Mouse (Mus musculus): ENCODE results near the gene Phf5a.

Phf5a gene

DNA sequence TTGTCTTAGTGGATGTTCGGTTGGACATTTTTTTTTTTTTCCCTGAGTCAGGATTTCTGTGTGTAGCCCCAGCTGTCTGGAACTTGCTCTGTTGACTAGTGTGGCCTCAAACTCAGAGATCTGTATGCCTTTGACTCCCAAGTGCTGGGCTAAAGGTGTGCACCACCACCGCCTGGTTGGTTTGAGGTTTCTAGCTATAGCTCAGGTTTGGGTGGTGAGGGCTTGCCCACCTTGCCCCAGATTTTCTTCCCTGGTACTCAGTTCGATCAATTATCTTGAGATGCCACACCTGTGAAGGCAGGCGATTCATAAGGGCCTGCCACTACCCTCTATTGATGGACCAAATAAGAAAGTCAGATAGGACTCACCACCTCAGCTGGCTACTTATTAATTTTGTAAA is 24.6 kb downstream of the Phf5a start:
- DNase-seq = no peak

DNA sequence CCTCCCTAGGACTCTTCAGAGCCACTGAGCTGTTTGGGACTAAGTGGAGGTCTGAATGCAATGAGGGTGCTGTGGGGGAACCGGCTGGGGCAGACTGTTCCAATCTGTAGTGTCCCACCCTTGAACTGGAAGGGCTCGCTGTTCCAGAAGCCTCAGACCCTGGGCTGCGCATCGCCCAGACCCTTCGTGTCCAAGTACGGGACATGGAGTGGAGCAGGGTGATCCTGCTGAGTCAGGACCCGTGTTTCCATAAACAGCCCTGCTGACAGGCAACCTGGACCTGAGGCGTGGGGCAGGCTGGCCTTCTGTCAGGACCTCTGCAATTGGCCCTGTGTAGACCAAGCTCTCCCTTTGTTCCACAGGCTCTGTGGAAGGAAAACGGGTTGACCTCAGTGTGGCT is 25.0 kb downstream of the Phf5a start:
- no peak for DNase-seq

DNA sequence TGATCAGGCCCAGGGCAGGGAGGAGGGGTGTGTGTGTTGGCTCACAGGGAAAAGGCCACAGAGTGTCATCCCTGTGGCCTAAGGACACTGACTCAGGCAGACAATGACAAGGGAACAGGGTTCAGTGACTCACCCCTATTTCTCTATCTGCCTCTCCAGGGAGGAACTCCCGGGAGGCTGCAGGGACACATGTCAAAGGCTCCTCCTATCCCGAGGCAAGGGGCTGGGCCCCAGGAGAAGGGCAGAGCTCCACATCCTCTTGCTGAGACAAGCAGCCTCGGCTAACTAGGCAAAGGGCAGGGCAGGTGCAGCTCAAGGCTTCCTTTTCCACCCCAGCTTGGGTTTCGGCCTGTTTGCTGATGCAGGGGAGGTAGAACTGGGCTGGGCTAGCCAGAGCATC is 26.0 kb downstream of the Phf5a start:
- DNase-seq = no peak

DNA sequence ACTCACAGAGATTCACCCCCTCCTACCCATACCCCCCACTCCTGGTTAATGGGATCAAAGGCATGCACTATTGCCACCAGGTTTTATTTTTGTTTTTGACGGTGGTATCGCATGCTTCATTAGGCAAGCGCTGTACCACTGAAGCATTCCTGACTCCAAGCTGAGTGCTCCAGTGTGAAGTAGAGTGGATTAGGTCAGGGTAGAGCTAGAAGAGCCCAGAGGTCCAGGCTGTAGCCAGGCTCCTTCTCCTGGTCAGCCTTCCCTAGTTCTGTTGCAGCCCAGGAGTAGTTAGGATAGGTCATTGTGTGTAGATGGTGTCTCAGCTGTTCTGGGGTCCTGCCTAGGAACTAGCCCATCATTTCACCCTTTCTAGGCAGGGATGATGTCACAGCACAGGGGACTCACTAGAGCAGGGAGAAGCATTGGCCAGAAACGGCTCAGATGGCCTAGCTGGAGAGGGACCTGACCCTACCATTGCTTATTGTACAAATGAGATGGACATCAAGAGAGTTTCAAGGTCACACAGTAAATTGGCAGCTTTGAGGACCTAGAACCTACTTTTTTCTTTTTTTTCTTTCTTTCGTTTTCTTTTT is 26.6 kb downstream of the Phf5a start:
- no peak for DNase-seq

DNA sequence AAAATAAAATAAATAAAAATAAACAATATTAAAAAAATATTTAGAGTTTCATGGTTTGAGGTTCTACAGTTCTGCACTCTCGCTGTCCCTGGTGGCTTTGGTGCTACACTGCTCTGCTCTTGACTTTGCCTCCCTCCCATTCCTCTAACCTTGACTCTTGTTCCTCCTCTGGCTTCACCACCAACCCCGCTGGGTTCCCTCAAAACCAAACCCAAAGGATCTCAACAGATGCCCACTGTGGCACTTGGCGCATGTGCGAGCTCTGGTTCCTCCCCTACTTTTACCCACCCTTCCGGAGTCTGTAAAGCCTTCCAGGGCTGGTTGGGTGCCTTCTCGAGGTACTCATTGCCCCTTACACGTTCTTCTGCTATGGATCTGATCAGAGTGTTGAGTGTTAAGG is 29.4 kb downstream of the Phf5a start:
- DNase-seq = no peak

DNA sequence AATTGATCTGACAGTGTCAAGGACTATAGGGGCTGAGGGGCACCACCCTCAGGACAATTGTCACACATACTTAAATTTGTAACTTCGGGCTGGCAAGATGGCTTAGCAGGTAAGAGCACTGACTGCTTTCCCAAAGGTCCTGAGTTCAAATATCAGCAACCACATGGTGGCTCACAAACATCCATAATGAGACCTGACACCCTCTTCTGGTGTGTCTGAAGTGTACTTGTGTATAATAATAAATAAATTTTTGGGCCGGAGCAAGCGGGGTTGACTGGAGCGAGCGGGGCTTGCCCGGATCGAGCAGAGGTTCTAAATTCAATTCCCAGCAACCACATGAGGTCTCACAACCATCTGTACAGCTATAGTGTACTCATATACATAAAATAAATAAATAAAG is 31.4 kb downstream of the Phf5a start:
- DNase-seq = no peak

DNA sequence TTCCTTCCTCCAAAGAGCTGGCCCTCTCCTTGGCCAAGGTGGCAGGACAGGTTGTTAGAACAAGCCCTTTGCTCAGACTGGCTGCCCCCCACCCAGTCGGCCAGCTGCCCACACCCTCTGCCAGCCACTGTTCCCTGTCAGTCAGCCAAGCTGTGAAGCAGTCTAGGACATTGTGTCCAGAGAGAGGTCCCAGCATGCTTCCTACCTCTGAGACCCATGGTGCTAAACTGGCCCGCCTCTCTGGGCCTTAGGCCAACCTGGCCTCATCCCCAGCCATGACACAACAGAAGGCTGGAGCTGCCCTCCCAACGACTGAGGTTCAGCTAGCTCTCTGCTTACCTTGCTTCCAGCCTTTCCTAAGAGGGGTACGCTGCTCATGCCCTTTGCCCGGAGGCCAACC is 32.1 kb downstream of the Phf5a start:
- peak; percentile 97 to 99 for DNase-seq

DNA sequence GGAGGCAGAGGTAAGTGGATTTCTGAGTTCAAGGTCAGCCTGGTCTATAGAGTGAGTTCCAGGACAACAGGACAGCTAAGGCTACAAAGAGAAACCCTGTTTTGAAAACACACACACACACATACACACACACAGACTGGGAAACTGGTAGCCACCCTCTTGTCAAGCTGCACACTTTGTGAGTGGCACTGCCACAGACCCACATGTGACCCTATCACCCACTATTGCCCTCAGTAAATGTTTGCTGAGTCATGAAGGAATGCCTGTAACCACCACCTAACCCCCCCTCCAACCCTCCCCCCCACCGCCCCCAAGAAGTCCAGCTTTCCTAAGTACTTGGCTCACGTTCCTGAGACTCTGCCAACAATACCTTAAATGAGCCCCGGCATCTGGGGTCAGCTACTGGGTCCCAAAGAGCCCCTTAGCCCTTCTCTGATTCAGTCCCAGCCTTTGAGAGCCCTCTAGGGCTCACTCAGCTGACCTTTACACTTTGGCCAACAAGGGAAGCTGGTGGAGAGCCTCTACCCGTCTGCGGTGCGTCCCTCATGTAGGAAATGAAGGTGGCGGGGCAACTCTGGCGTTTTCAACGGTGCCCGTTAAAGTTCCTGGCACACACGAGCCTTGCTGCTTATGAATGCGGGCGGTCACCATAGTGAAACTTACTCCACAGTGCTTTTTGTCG is 33.0 kb downstream of the Phf5a start:
- peak in 1 of 2 experiments; percentile 51 for DNase-seq

DNA sequence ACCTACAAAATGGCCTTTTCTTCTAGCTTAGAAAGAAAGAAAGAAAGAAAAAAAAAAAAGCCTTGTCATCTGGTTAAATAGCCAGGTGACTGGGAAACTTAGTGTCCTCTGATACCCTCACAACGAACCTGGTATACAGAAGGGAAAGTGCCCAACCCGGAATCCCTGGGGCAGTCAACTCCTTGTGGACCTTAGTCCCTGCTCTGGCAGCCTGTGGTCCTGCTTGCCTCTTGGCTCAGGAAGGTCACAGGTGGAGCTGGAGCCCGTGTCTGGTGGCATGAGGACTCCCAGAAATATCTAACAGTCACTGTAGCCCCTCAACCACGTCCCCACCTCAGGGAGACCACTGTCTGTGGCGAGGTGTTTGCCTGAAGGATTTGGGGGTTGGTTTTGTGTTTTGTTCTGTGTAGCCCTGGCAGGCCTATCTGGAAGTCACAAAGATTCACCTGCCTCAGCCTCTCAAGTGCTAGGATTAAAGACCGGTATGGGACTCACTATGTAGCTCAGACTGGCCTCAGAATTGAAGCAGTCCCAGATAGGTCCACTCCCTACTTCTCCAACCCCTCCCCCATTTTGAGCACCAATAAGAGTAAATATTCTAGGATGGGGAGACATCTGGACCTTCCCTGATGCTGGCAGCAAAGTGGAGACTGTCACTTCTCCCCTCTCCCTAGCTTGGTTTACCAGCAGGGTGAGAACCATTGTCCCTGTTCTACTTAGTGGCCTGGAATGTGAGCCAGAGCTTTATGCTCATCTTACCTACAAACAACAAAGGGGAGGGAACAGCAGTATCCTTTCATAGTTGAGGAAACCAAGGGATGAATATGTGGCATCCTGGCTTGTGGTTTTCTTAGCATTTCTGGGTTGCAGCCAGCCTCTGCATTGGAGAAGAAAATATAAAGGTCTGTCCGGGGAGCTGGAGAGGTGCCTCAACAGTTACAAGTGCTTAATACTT is 34.5 kb downstream of the Phf5a start:
- peak in 1 of 2 experiments; percentile 53 for DNase-seq

DNA sequence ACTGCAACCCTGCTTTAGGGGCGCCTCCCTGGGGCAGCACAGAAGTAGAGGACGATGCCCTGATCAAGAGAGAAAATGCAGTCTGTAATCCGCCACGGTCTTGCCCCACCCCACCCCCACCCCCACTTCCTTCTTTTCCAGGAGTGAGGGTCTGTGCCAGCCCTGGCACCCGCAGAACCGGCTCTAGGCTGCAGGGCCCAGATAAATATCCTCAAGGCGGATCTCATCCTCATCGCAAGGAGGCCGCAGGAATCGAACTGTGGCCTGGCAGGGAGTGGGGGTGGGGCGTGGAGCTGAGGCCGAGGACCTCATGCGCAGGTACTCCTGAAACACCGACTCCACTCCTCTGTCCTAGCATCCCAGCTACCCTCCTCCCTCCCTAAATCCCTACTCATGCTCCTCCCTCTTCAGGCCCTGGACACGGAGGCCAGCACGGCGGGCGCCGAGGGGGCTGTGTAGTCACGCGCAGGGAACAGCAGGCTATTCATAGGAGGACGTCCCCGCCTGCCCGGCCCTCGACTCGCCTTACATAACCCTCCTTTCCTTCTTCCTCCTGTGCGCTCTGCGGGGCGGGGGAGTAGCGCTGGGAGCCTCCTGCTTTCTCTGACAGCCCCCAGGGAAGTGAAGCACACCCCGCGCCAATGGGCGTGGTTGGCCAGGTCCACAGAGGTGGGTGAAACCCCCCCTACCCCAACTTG is 35.4 kb downstream of the Phf5a start:
- DNase-seq = peak; percentile 87

DNA sequence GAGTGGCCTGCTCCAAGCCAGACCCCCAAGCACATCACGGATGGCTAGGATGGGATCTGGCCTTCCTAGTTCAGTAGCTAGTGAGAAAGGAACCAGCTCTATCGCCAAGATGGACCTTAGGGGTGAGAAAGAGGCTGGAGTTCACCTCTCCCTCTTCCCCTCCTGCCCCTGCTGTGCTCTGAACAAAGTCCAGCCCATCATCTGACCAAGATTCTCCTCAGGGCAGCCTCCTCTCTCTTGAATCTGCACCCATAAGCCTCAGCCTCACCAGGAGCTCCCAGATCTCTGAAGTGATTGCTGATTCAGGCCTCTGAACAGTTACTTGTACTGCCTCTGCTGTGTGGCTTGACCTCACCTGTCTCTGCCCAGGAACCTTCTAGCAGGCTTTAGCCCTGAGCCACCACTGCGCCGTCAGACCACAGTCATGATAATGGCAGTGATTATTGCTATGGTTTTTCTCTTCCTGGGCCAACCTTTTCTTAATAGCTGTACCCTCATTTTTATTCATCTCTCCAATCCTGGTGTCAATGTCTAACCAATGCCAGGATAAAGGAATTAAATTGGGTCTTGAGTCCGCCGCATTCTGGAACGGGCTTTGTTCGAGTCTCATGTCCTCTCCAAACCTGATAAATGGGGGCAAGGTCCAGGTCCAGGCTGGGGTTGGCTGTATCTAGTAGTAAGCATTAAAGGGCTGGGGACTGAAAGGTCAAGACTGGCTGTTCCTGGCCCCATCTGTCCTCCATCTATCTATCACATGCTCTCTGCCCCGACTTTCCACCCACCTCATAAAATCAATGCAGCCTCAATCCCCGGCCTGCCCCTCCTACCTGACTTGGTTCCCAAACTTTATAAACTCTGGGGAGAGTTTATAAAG is 36.5 kb downstream of the Phf5a start:
- DNase-seq = no peak

DNA sequence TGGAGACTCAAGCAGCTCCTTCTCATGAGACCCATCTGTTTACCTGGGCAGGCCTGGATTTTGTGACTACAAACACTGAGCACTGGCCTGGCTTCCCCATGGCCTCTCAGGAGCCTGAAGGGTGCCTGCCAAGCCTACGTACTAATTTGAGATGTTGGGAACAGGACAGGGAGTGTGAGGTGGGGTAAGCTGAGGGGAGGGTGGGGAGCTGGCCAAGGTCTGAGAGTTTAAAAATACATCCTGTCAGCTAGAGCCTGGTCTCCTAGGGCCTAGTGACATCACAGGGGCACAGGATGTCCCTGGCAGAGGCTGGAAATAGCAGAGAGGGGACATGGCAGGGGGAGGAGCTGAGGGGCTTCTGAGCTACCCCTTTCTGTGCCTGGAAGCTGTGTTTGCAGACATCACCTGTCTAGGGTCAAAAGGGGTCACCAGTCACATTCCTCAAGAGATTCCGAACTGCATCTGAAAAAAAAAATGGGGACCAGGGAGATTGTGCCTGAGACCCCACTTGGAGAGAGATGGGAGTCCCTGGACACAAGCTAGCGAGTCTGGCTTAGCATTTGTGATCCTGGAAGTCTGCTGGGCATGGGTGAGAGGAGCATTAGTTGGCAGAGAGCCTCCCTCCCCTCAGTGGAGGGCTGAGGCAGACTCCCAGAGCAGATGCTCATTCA is 37.4 kb downstream of the Phf5a start:
- peak; percentile 67 to 68 for DNase-seq

DNA sequence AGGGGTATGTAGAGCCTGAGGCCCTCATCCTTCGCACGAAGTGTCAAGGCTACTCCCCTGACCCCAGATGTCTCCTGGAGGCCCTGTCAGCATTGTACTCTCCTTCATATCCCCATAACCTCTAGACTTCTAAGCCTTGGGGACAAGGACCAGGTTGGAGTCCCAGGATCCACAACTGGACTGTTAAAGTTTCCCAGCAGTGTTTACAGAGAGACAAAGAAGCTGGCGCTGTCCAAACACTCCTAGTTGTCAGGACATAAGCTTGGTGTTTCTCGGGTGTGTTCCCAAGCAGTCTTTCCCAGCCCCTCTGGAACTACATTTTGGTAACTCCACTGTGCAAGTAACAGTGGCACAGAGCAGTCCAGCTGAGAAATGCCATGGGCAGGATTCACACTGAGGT is 38.2 kb downstream of the Phf5a start:
- no peak for DNase-seq

DNA sequence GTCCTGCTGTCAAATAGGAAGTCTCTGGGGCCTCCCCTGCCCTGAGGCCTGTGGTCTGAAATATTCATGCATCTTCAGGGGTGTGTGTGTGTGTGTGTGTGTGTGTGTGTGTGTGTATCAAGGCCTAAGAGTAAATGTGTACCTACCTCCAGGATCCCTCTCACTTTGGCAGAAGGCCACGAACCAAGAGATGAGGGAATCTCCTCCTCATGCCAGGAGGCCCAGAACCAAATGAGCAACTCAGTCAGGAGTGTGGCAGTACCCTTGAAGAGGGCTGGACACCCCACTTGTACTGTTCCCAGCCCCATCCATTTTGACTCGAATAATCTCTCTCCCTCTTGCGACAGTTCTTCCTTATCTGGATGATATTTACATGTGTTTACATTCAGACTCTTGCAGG is 39.5 kb downstream of the Phf5a start:
- DNase-seq = no peak

DNA sequence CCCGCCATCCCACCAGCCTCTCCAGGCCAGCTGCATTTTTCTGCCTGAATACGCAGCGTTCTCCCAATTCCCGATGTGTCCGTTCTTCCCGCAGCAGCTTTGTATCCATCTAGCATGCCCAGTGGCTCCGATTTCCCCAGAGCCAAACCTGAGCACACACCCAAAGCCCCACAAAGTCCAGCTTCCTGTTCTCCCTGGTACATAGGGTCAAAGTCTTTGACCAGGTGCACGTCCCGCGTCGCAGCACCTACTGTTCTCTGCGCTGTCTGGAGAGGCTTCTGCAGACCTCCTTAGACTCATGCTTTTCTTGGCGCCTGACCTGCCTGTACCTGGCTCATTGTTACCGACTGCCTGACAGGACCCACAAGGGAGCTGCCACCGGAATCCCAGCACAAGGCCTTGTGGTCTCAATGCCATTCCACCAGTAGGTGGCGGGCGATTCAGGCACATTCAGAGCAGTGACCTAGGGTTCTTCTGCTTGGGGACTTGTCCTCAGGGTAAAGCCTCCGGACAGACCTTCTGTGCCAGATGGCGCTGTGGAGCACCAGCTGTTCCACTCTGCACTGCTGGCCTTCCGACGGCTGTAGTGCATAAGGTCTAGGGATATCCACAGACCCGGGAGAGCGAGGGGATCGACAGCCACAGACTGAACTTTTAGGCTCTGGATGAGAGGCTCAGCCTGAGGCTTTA is 40.4 kb downstream of the Phf5a start:
- peak; percentile 91 to 96 for DNase-seq

DNA sequence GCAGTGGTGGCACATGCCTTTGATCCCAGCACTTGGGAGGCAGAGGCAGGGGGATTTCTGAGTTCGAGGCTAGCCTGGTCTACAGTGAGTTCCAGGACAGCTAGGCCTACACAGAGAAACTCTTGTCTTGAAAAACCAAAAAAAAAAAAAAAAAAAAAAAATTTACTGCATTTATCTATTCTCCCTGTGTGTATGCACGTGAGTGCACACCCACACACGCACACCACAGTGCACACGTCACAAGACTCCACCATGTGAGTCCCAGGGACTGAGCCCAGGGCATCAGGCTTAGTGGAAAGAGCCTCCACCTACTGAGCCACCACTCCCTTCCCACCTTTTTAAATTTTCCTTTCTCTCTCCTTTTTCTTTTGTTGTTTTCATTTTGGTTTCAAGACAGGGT is 41.2 kb downstream of the Phf5a start:
- no peak for DNase-seq

DNA sequence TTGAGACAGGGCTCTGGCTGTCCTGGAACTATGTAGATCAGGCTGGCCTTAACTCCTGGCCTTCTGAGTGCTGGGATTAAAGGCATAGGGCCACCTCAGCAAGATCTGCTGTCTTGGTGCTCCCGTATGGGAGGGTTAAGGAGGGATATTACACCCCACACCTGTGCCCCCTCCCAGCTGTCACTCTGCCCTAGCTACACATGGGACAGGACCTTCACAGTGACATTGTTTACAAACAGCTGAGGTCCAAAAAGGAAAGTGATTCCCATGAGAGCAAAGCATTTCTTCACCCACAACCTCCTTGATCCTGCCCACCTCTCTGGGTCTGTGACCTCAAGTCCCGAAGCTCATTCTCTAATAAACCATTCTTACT is 42.5 kb downstream of the Phf5a start:
- no peak for DNase-seq

DNA sequence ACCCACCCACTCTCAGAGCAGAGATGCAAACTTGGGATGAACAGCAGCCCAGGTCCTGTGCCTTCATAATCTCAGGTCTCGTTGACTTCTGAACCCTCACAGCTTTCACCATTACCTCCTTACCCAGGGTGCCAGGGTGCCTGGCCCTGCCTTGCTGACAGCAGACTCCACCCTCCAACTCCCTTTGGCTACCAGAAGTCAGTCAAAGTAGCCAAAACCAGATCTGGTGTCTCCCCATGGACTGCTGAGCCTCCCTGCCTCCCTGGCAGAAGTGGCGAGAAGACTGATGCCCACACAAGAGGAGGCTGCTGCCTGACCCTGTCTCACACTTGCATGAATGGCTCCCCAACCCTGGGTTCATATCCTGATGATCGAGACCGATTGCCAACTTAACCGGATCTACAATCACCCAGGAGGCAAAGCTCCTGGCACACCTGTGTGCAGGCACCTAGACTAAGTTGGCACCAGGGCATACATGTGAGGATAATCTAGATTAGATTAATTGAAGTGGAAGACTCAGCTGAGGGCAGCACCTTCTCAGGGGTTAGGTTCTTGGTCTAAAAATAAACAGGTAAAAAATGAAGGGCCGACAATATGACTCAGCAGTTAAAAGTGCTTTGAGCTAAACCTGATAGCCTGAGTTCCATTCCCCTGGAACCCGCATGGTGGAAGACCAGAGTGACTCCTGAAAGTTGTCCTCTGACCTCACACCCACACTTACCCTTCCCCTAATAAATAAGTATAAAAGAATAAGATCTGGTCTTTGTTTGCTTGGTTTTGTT is 43.1 kb downstream of the Phf5a start:
- DNase-seq = peak in 1 of 2 experiments; percentile 16

DNA sequence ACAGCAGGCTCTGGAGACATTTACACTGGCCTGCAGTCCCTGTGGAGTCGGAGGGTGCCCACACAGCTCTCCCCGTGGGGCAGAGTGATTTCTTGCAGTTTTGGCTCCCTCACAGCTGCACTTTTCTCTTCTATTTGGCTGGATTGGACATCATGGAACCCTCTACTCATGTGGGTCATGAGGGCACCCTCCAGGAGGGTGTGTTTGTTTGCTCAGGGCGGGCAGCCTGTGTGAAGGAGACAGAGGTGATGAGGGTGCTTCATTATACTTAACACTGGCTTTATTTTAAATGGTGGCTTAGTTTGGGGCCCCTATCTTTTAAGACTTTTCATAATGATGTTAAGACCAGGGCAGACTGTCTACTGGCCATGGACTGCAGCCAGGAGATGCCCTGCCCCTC is 46.9 kb downstream of the Phf5a start:
- DNase-seq = no peak

DNA sequence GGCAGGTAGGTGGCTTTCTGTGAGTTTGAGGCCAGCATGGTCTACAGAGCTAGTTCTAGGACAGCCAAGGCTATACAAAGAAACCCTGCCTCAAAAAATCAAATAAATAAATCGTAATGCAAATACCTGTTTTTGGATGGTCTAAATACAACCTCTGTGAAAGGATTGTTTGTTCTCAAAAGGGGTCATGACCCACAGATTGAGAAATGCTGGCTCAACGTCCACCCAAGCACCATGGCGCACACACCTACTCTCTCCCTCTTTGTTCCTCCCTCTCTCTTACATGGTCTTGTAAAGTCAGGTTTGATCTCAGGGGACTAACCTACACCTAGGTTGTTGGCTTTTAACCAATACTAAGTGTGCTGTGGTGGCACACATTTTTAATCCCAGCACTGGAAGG is 49.1 kb downstream of the Phf5a start:
- DNase-seq = no peak
